Mouse (Mus musculus): Measurements from ENCODE around the gene Stx5a.
A peak's percentile ranks its signal among the peaks of the same experiment; 100 is the strongest.

The Stx5a gene

DNA sequence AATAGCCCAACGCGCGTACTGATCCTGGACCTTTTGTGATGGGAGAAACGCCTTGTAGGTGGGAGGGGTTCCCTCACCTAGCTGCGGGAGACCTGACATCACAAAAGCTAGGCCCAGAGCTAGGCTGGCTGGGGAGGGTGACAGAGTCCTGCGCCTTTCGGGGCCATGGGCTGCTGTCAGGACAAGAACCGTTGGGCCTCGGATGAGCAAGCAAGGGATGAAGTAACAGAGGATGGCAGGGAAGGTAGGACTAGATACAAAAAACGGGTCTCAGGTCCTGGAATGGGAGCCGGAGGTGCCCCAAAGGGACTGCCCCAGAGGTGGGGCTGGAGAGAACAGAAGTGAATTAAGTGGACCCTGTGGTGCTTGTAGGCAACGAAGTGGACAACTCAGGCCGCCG is 610 bp upstream of the Stx5a start, which contains the start of gene 1700092M07Rik:
1700092M07Rik (plus strand) TSS at position 116 of the 400 bp plus-strand sequence.
- peak; percentile 67 for DNase-seq (ENCODE audit: low read depth, low spot score)

- no peak for DNase-seq (ENCODE audit: low read depth, low spot score)
Measured at GRCm38 (mm10) chr19:8742176-8742575, 963 bp downstream of the Stx5a start.

- DNase-seq (ENCODE audit: low read depth, low spot score), result no peak
Measured at GRCm38 (mm10) chr19:8745382-8745781, 4.2 kb downstream of the Stx5a start.

DNA sequence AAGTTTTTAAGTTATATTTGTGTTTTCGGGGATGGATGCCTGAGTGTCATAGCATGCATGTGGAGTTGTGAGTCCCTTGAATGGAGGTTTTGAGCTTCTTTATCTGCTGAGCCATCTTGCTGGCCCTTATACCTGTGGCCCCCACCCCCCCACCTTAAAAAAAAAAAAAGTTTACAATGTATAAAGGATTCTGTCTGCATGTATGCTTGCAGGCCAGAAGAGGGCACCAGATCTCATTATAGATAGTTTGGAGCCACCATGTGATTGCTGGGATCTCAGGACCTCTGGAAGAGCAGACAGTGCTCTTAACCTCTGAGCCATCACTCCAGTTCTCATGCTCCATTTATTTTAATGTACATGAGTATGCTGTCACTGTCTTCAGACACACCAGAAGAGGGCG is 6.2 kb downstream of the Stx5a start:
- DNase-seq (ENCODE audit: low read depth, low spot score), result peak; percentile 66

- DNase-seq (ENCODE audit: low read depth, low spot score), result no peak
Measured at GRCm38 (mm10) chr19:8755652-8756051, 14.4 kb downstream of the Stx5a start.

DNA sequence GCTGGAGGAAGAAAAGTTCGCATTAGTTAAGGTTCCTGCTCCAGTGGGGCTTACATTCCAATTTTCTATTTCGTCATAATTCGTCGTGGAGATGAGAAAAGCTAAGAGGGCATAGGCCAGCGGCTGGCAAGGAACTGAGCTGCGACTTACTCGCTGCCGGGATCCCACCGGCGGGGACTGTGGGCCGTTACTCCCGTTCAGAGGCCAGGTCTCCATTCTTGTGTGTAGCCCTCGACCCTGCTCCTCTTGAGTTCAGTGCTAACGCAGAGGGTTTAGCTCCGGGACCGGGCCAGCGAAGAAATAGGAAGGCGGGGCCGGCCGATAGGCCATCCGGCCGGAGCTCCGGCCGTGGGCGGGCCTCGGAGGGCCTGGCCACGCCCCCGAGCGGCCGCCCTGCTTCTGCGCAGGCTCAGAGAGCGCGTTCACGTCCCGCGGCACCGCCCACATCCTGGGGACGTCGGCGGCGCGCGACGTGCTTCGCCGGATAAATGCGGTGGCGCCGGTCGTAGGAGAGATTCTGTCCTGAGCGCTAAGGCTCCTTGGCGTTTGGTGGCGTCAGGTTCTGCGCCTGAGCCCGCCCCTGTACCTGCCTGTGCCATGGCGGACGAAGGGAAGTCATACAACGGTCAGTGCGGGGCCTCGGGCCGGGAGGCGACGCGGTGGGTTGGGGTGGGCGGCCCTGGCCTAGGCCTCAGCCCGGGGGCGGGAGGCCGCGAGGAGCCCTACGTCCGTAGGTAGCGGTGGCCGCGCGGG is 15.6 kb downstream of the Stx5a start, which contains the start of gene Nxf1:
Nxf1 (plus strand) TSS at position 439 of the 753 bp plus-strand sequence.
- peak; percentile 94 for DNase-seq (ENCODE audit: low read depth, low spot score)

DNA sequence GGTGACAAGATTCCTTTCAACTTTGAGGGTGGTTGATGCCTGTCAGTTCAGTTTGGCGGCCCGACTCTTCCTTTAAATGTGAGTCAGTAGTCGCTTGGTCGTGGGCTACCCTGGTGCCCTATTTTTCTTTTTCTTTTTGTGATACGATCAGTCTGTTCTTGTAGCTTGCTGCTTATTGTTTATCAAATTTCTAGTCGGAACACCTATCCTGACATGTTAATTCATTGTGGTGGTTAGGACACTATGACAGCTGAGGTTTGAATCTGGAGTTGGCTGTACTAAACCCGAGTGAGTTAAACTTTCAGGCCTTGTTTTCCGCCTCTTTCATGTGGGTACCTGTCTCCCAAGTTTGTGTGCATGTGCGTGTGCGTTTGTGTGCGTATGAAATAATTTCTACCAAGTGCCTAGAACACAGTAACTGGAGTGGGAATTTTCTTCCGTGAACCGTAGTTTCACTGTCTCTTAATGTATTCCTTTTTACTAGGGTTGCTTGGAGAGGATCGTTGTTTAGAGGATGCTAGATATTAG is 16.3 kb downstream of the Stx5a start:
- no peak for DNase-seq (ENCODE audit: low read depth, low spot score)

- no peak for DNase-seq (ENCODE audit: low read depth, low spot score)
Measured at GRCm38 (mm10) chr19:8758899-8759298, 17.7 kb downstream of the Stx5a start.

DNA sequence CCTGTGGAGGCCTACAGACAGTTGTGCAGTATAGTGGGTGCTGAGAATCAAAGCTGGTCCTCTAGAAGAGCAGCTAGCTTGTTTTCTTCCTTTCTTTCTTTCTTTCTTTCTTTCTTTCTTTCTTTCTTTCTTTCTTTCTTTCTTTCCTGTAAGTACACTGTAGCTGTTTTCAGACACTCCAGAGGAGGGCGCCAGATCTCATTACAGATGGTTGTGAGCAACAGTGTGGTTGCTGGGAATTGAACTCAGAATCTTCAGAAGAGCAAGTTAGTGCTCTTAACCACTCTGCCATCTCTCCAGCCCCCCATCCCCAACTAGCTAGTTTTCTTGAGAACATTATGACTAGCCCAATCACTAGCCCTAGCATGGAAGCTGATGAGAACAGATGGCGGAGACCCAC is 19.5 kb downstream of the Stx5a start:
- peak; percentile 43 for DNase-seq (ENCODE audit: low read depth, low spot score)

DNA sequence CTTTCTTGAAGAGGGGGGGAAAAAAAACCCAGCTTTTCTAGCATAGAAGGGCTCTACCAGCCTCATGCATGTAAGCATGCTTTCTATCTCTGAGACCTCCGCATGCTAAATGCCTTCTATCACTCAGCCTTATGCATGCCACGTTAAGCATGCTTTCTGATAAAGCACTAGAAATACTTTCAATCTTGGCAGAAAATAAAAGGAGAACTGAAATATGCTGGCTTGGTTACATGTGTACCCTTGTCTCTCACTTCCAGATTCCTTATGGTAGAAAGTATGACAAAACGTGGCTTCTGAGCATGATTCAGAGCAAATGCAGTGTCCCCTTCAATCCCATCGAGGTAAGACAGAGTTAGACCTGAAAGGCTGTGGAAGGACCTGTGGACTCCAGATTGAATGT is 22.1 kb downstream of the Stx5a start:
- DNase-seq (ENCODE audit: low read depth, low spot score), result no peak

DNA sequence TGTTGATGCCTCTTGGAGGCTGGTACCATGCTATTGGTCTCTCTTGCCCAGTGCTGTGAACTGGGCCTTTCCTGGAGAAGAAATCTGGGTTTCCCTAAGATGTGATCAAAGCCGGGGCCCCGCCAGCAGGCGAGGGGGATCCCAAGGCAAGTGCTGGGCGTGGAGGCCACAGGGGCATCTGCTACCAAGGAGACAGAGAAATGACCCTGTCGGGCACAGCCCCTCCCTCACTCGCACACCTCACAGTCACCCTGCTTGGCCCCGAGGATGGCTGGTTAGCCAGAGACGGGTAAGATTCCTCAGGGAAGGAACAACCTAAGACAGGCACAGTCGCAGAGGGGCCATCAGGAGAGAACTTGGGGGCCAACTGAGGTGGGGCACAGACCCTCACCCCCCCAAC is 24.3 kb downstream of the Stx5a start:
- DNase-seq (ENCODE audit: low read depth, low spot score), result no peak

DNA sequence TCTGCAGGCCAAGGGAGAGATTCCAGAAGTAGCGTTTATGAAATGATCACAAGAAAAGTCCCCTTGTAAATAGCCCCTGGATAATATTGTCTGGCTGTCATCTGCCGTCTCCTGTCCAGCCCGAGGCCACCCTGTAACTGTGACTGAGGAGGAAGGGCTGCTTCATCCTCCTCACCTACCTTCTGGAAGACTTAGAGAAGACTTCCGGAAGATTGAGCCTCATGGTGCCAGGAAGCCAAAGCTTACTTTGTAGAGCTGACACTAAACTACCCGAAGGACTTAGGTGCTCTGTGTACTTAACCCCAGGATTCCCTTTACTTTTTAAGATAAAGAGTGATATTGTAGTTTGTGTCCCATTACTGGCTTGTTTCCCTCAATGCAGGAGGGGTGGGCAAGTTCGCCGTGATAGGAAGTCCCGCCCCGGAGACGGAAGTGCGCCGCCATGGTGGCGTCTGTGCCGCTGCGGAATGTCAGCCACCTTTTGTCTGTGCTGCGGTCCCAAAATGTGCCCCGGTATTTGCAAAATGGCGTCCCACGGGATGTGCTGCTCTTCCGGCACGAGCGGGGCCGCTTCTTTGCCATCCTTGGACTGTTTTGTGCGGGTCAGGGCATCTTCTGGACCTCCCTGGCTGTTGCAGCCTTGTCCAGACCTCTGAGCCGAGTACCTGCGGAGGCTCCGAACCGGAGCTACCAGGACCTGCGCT is 29.5 kb downstream of the Stx5a start, which contains the start of gene Tmem223:
Tmem223 (plus strand) TSS at position 430 of the 704 bp plus-strand sequence.
- peak; percentile 88 for DNase-seq (ENCODE audit: low read depth, low spot score)

GRCm38 (mm10) chr19:8772996-8773395 is 31.8 kb downstream of the Stx5a start:
- DNase-seq (ENCODE audit: low read depth, low spot score), result peak; percentile 14

GRCm38 (mm10) chr19:8773409-8773808 is 32.2 kb downstream of the Stx5a start:
- DNase-seq (ENCODE audit: low read depth, low spot score), result peak; percentile 14

DNA sequence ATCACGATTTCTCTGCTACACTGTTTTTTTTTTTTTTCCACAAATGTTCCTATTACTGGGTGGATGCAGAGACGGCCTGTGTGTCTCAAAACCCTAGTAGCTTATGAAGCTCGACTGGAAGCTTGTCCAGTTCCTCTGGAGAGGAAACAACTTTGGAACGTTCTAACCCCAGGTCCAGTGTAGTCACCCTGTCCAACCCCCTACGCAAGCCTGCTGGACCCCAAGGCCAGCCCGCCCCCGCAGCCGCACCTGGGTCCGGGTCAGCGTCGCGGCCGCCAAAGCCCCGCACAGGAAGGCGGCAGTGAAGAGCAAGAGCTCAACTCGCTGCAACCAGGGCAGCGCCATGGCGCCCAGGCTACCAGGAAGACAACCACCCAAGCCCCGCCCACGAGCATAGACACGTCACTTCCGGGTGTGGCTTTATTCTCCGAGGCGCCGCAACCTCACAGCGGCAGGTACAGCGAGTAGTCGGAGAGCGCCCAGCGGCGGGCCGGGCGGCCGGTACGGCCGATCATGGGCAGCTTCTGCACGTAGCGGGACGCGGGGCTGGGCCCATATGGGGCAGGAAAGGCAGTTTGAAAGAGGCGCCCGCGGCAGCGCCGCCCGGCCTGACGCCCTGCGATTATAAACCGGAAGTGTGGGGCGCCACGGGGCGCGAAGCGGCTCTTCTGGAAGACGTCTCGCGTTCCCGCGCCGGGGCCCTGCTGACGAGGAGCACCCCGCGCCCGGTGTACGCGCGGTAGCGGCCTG is 33.0 kb downstream of the Stx5a start, which contains the start of gene Tmem179b:
Tmem179b (minus strand) TSS at position 382 of the 750 bp plus-strand sequence.
- DNase-seq (ENCODE audit: low read depth, low spot score), result peak; percentile 96

DNA sequence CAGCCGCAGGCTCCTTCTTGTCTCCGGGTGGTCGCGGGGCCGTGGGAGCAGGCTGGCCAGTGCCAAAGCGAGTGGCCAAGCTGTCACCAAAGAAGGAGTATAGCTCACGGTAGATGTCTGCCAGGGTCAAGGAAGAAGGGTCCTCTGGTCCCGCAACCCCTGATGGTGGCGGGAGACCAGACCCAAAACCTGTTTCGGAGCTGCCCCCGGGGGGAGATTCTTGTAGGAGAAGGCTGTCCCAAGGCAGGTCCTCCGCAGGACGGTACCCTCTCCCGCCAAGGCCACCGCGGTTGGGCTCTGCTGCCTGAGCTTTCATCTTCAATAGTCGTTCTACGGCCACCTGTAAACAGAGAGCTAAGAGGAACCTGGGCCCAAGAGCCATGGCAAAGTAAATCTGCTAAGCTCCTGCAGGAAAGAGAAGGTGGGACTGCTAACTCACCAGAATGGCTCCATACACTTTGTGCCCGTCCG is 33.8 kb downstream of the Stx5a start:
- peak; percentile 55 for DNase-seq (ENCODE audit: low read depth, low spot score)

GRCm38 (mm10) chr19:8786008-8786781 is 45.0 kb downstream of the Stx5a start, which contains the start of gene Taf6l:
TSS of gene Taf6l (minus strand) at chr19:8786417.
- peak; percentile 99 for DNase-seq (ENCODE audit: low read depth, low spot score)

- peak; percentile 57 for DNase-seq (ENCODE audit: low read depth, low spot score)
Measured at GRCm38 (mm10) chr19:8788521-8788920, 47.3 kb downstream of the Stx5a start.

- DNase-seq (ENCODE audit: low read depth, low spot score), result no peak
Measured at GRCm38 (mm10) chr19:8789171-8789570, 48.0 kb downstream of the Stx5a start.

GRCm38 (mm10) chr19:8790171-8790570 is 49.0 kb downstream of the Stx5a start:
- DNase-seq (ENCODE audit: low read depth, low spot score), result no peak

All from R1 (cell line).